Mouse (Mus musculus) C2C12 (cell line): ENCODE data around the gene Slc1a7.

Experiments
- CEBPB ChIP-seq: IDR thresholded peaks from one replicate; pipeline ENCODE4 v1.6.1; 2011; ENCODE audit warnings: low read depth, mild to moderate bottlenecking, control low read depth, moderate library complexity
- CTCF ChIP-seq: IDR thresholded peaks from one replicate; pipeline ENCODE4 v1.5.1; 2011; ENCODE audit not compliant: control insufficient read depth, insufficient read depth, insufficient read length
- MYOD1 ChIP-seq: IDR thresholded peaks from one replicate; pipeline ENCODE4 v1.6.1; 2011; ENCODE audit warnings: low read depth; ENCODE audit not compliant: control insufficient read depth, insufficient read length

DNA sequence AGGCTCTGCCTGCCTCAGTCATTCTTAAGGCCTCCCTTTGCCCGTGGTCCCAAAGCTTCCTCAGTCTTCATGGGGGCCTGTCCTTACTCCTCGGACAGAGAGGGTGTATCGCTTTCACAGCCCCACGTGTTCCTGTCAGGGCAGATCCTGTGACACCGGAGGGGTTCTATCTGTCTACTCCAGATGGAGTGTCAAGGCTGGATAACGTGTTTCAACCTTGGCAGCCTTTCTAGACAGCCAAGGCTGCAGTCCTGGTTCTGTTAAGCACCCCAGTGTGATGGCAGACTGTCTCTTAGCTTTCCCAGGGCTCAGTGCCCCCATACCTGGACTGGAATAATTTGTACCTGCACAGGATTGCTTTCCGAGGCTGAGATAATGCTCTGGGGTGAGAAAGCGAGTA is 40.4 kb downstream of the Slc1a7 start:
- TF ChIP-seq CTCF, result no peak
- no peak for TF ChIP-seq CEBPB
- TF ChIP-seq MYOD1, result no peak
